Mouse (Mus musculus) megakaryocyte-erythroid progenitor cell, adult 5-6 weeks (primary cell): ENCODE measurements around the gene Ankrd40. TPM values are rescaled to one million over a fixed set of nuclear protein-coding genes. Genes with fewer than 3 reads are reported as not detected.

Source experiments
- ATAC-seq: replicated peaks from 2 replicates; pipeline ENCODE4 v1.8.0; 2016; ENCODE audit warnings: mild to moderate bottlenecking, inconsistent platforms; ENCODE audit not compliant: severe bottlenecking, poor library complexity, low FRiP score, low TSS enrichment
- total RNA-seq, 2 experiments: library from RNA; stranded (forward) in 1 of 2; stranded (reverse) in 1 of 2; fragments of 200-1000, 215-1000 nt in 1 of 2; fragments of >200 nt in 1 of 2; fragmentation: Nextera tagmentation in 1 of 2; gene quantifications; 2 replicates each; pipeline ENCODE4 v1.2.3; 2014 to 2017

Gene Ankrd40
- 19.9 and 20.9 TPM in 2 replicates for total RNA-seq (2014; fragmentation: Nextera tagmentation)
- 41.5 and 44.8 TPM in 2 replicates for total RNA-seq (2017)

GRCm38 (mm10) chr11:94327693-94328643 lies at the start of gene Ankrd40:
Gene Ankrd40 (plus strand): TSS chr11:94328001.
- ATAC-seq = peak; percentile 63

- ATAC-seq = peak; percentile 49
These were observed 46.3 kb upstream of the Ankrd40 start, which contains the start of gene Gm21885 for GRCm38 (mm10) chr11:94281199-94282181. Gene Gm21885 (plus strand): TSS chr11:94281873.

- ATAC-seq = no peak
These were observed 45.5 kb upstream of the Ankrd40 start for GRCm38 (mm10) chr11:94282291-94282690.

GRCm38 (mm10) chr11:94283536-94284099 lies 44.2 kb upstream of the Ankrd40 start:
- no peak for ATAC-seq

GRCm38 (mm10) chr11:94285886-94286574 lies 41.8 kb upstream of the Ankrd40 start:
- no peak for ATAC-seq

GRCm38 (mm10) chr11:94287105-94287504 lies 40.7 kb upstream of the Ankrd40 start:
- no peak for ATAC-seq

- ATAC-seq = peak; percentile 91
These were observed 37.6 kb upstream of the Ankrd40 start for GRCm38 (mm10) chr11:94290062-94290740.

- ATAC-seq = no peak
These were observed 32.6 kb upstream of the Ankrd40 start for GRCm38 (mm10) chr11:94294996-94295845.

GRCm38 (mm10) chr11:94312733-94313132 lies 15.1 kb upstream of the Ankrd40 start:
- peak; percentile 14; the same call in 1 of the 2 replicates for ATAC-seq

GRCm38 (mm10) chr11:94314098-94314652 lies 13.6 kb upstream of the Ankrd40 start:
- peak; percentile 56 for ATAC-seq

- ATAC-seq = no peak
These were observed 12.5 kb upstream of the Ankrd40 start for GRCm38 (mm10) chr11:94315308-94315707.

GRCm38 (mm10) chr11:94316528-94316927 lies 11.3 kb upstream of the Ankrd40 start:
- ATAC-seq = no peak

- ATAC-seq = no peak
These were observed 10.8 kb upstream of the Ankrd40 start for GRCm38 (mm10) chr11:94317014-94317413.

- ATAC-seq = no peak
These were observed 10.3 kb upstream of the Ankrd40 start for GRCm38 (mm10) chr11:94317515-94317914.

GRCm38 (mm10) chr11:94318056-94318455 lies 9.7 kb upstream of the Ankrd40 start:
- no peak for ATAC-seq

GRCm38 (mm10) chr11:94320969-94321930 lies 6.6 kb upstream of the Ankrd40 start:
- ATAC-seq = peak; percentile 56
